Mouse (Mus musculus): ENCODE results near the gene Larp7.

- TF ChIP-seq TAL1 (conservative IDR thresholded peaks at IDR 0.05; ENCODE audit: low read depth, low read length) (no peak), CTCF (IDR thresholded peaks at IDR 0.05; ENCODE audit: low read depth, low read length) (no peak), POLR2AphosphoS5 (IDR thresholded peaks at IDR 0.05; ENCODE audit: insufficient replicate concordance, low read depth, low read length) (no peak), GATA1 (IDR thresholded peaks at IDR 0.05; ENCODE audit: borderline replicate concordance, low read length) (no peak), GATA2 (IDR thresholded peaks at IDR 0.05; ENCODE audit: borderline replicate concordance, low read depth, low read length) (no peak)
Measured at GRCm38 (mm10) chr3:127515251-127515650, 37.9 kb downstream of the Larp7 start.
